Mouse (Mus musculus) heart, adult 11 months (tissue): ENCODE measurements at regions not wholly inside any gene's neighbourhood (a gene's known extent, or its start where the extent isn't known, plus 50 kb on each side); places are given as distances from the start of the nearest gene placed in this dataset.

ENCODE experiments used
- DNase-seq: peaks from one replicate; pipeline ENCODE4 v3.0.0; 2022

DNA sequence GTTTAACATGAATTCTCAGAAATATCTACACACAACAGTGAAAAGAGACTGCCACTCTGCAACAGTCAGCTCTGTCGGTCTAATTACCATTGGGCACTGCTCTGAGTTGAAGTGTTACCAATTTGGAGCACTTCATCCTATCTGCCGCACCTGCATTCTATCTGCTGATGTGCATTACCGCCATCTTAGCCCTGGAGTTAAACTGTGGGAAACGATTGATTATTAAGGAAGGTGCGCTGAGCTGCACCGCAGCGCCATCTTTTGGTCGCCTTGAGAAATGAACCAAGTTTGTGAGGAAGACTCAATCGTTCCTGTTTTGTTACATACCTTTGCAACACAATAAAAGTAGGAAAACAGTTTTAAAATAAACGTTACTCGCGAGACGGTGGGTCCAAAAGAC lies 110.5 kb downstream of the Rergl start:
- no peak for DNase-seq

DNA sequence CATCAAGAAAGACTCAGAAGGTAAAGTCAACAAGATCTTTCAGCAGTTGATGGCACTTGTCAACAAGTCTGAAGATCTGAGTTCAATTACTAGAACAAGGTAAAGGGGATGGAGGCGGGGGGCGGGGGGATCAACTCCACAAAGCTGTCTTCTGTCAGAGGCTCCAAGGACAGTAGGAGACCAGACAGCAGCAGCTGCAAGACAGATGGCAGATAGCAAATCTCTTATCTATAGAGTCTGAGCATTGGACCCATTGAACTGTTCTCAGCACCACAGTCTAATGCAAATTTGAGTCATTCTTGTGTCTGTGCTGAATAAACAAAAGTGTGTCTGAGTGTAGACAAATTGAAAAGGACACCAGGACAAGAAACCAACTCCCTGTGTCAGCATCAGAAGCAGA lies 150.8 kb downstream of the Rergl start:
- DNase-seq = peak; percentile 18

DNA sequence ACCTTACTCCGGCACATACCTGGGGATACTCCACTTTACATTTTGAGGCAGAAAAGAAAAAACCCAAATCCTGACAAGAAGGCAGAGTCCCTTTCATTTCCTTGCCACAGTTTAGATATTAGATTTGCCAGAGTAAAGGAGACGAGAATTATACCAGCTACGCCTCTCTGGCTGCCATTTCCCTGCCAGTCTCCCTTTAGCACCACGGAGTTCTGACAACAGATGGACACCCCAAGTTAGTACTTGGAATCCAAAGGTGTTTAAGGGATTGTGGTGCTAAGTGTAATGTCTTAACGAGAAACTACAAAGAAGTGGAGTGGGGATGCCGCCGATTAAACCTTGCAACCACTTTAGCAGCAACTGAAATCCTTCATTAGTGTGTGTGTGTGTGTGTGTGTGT lies 176.6 kb downstream of the Rergl start:
- no peak for DNase-seq

DNA sequence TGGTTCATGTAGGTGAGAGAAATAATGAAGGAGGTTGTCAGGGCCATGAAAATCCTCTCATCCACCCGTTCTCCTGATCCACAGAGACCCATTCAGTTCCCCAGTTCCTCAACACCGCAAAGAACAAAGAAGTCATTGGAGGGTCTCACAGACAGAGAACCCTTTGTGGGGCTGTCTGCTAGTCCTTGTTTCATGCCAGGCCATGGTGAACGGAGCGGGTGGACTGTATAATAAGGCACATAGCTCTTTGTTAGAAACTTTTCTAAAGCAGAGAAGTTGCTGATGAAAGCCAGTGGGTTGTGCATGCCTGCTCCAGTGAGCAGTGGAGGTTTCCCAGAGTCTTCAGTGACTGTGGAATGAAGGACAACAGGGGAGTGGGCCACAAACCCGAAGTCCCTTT lies 194.1 kb downstream of the Rergl start:
- DNase-seq = no peak

DNA sequence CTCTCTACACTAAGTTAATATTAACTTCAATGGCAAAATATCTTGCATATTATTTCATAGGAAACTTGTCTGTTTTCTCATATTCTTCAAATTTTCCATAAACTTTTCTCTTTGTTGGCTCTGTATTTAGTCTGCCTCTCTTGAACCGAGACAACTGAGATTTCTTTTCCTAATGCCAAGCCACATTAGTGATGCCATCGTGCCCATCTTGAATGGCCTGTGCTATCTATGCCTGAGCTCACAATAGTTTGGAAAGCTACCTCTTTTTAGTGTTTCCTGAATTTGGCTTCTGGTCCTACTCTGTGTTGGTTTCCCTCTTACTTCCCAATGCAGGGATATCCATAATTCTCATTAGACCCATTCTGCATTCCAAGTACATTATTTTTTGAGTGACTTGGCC lies 197.5 kb downstream of the Rergl start:
- no peak for DNase-seq

DNA sequence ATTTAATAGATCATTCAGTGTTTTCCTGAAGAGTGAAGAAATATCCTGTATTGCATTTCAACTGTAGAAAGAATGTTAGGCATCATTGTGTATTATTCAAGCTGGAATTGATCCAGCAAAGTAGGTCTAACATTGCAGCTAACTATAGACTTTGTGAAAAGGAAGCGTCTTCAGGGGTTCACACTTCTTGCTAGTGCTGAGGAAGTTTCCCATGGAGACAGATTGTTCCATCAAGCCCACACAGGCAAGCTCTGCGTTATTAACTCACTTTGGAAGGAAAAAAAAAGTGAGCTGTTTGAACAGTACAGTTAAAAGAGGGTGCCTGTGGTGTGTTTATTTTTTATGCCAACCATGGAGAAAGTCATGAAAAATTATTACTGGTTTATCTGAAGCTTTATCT lies 206.1 kb downstream of the Rergl start:
- DNase-seq = no peak

DNA sequence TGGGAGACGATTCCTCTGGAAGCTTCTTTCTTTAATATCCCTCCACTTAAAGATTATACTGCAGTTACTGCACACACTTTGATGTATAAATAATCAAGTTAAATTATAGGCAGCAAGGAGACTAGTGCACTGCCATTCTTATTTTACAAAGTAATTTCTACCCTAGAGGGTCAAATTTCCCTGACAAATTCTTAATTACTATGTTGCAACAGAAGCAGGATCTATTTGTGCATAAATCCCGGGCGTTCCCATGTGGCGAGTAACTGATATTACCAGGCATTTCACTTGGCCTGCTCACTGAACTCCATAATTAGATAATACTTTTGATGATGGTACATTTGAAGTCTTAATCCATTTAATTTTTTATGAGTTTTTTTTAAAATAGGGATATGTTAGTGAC lies 222.7 kb downstream of the Rergl start:
- DNase-seq = no peak

DNA sequence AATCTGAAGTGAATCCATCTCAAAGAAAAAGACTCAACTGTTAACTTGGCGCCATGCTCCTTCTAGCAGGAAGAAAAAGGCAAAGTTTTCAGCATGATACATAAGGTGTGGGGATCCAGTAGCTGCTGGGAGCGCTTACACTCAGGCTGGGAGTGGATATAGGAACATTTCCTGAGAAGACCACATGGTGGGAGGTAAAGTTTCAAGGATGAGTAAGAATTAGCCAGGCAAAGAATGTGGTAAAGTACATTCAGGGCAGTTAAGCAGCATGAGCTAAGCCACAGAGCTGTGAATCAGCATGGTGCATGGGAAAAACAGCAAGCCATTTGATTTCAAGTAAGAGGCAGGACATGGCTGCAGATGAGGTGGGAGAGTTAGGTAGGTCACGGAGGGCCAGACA lies 226.3 kb downstream of the Rergl start:
- DNase-seq = no peak

DNA sequence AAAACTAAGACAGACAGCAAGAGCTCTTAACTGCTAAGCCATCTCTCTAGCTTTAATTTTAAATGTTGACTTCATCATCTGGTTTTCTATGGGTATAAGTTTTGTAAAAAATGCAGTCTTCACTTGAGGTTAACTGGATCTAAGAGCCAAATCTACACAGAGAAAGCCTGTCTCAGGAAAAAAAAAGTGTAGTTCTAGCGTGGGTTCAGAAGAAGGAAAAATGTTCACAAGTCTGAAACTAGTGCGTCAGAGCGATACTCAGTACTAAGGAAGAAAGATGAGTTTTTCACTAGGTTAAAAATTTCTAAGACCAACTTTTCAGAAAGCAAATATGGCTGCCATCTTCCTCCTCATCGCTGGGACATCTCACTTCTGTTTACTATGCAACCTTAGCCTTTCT lies 248.1 kb downstream of the Rergl start:
- no peak for DNase-seq

DNA sequence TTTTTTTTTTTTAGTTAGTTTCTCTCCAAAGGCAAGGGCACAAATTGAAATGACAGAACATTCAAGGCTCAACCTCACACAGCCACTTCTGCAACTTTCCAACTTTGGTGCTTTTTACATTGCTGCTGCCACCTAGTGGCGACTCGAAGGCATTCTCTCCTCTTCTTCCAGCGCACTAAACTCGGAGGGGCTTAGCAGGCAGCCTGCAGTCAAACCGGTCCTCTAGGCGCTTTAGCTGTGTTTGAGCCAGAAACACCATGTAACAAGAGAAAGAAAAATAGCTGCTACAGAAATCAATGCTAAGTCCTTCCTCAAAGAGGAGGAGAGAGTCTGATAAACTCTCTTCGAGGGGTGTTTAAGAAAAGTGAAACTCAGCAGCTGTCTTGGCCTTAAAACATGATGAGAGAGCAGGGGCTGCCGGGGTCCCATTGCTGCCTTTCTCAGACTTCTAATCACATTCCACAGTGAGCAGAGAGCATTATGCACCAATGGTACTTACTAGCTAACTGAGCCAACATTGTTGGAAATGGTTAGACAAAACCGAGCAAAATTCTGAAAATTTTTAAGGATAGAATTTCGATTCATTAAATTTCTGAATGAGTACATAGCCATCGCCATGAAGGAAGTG lies 252.7 kb downstream of the Rergl start:
- no peak for DNase-seq

DNA sequence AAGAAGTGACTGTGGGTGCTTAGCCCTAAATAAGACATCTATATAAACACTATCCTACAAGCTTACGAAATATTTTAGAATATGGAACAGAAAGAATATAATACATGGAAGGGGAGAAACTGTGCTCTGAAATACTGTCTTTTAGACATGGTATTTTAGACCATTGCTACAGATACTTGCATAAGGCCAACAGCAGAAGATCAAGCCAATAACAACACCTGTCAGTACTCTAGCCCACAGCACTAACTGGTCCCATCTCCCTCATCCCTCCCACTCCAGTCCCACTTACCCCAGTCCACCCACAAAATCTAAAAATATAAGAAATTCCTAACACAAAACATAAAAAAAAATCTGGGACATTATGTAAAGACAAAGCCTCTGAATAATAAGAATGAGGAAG lies 275.6 kb downstream of the Rergl start:
- no peak for DNase-seq

DNA sequence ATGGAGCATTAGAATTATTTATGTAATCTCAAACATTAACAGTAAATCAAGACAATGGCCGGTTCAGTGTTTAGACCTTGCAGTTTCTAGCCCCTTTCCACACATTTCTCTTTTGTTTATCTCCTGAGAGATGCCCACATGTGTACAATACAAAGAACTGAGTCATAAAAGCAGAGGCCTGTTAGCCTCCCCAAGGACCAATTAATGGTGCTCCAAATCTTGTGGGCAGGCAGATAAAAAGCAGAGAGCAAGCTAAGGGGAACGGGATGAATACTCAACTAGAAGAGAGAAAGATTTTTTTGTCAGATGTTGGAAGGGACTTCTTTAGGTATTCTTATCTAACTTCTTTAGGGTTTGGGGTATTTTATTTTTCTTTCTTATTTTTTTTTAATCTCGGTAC lies 287.3 kb downstream of the Rergl start:
- no peak for DNase-seq

DNA sequence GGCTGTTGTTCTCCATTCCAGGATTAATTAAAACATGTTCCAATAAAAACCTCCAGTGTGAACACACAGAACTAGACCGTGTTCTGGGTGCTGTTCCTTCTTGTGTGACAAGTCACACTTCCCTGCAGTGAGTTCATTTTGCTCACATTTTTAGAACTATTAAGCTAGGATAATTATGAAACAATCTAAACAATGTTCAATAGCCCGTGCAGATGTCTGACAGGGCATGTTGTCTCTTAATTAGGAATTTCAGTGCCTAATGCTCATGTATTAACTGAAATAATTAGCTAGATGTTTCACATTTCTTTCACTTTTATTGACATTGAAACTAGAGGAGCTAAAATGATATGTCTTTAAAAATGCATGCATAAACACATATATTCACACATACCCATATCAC lies 291.5 kb downstream of the Rergl start:
- DNase-seq = no peak

DNA sequence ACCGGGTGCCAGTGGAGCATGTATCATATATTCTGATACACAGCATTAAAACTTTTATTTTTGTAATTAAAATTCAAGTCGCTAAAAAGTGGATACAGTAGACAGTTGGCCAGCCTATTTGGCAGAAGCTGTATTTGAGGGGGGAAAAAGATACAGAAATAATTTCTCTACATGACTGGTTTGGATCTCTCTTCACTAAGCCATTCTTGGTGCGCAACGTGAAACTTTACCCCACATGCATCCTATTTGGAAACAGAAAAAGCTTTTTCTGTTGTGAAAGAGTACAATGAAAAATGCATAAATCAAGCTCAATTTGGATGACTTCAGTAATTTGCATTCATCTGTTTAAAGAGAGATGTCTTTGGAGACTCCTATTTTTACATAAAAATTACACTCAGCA lies 303.2 kb downstream of the Rergl start:
- DNase-seq = no peak

DNA sequence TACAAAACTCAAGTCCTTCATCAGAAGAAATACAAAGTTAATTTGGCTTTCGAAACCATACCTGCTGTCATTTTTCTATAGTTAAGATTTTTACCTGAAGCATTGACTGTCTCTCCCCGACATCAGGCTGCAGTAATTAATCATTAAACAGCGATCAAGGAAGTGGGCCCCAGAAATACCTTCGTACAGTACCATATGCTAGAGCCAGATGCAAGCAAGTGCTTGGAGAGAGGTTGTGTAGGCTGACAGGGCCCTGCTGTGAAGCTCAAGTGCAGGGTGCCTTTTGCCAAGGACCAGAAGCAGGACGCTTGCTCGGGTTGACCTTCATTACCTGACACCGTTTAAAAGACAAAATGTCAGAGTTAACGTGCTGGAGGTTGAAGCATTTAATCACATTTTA lies 315.3 kb downstream of the Rergl start:
- no peak for DNase-seq

DNA sequence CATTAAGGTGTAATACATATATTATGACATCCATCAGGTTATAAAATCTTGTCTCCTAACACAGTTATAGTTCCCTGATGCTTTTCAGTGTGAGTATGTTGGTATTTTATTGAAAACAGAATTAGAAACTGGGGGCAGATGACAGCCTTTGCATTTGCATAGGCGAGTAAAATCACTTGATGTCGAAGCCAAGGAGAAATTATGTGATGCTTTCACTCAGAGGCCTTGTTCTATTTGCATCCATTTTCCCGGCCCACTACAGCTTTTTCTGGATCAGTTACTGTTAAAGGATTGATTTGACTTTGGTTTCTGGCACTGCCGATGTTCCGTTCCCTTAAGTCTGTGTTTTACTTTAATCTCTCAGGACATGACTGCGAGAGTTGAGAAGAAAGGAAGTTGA lies 341.4 kb downstream of the Rergl start:
- no peak for DNase-seq

DNA sequence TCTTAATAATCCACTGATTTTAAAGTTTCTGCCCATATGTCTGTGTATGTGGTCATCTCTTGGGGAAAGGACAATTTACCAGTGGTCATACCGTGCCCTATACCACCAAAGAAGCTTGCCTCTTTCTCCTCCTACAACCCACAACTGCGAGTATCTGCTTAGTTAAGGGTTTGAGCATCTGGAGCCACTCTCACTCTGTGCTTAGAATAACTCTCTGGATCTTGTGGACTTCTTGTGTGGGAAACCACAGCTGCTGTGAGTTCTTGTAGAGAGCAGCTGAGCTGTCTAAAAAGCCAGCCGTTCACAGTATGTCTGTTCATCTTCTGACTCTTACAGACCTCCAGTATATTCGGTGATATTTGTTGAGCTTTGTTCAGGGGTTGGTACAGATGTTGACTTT lies 342.0 kb downstream of the Rergl start:
- DNase-seq = no peak

DNA sequence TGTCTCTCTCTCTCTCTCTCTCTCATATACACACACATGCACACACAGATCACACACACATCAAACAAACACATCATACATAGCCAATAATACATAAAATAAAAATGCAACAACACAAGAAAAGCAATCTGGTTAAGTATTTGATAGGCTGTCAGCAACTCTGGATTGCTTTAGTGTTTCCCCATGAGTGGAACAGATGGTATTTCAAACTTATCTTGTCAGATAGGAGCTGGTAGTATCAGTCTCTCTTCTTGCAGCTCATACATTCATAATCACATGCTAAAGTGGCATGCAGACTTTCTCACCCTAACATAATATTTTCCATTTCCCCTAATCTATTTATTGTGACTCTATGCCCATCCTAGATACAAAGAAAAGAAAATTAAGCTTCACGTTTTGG lies 347.0 kb downstream of the Rergl start:
- DNase-seq = no peak

DNA sequence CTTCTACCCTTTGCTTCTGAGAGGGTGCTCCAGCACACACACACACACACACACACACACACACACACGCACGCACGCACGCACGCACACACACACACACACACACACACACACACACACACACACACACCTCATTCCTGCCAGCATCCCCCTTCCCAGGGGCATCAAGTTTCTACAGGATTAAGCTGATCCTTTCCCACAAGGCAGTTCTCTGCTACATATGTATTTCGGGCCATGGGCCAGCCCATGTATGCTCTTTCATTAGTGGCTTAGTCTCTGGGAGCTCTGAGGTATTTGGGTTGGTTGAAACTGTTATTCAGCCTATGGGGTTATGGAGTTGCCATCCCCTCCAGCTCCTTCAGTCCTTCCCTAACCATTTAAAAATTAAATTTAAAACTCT lies 366.1 kb downstream of the Rergl start:
- DNase-seq = no peak

DNA sequence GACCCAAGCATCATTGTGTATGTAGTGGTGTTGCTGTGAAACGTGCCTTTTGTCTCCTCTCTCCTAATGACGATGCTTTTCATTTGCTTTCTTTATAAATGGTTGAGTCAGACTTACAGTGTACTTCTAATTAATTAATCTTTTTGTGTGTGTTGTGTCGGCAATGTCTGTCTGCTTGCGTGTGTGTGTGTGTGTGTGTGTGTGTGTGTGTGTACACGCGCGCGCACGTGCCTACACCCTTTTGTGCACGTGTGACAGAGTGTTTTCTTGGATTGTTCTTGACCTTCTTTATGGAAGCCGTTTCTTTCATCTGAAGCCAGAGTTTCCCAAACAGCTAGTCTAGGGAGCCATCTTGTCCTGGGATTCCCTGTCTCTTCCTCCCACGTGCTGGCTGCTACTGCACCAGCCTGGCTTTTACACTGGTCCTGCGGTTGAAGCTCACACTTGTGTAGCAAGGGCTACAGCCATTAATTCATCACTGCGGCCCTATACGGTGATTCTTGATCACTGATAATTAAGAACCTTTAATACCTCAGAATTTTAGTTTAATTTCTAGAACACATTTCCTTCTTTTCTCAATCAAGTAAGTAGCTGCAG lies 369.6 kb downstream of the Rergl start:
- no peak for DNase-seq

DNA sequence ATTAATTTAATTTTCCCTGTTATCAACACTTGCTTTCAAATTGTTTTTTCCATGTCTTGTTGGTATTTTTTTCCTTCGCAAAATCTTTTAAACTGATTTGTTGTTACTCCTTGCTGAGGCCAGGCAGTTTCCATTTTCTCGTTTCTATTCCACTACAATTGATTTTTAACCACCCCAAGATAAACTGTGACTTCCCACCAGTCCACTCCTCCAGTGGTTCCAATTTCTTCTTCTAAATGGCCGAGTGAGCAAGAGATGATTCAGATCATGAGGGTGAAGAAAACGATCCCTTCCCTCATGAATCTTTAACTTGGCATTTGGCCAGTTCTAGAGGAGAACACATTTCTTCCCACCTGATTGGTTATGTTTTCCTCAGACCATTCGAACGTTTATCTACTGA lies 393.5 kb downstream of the Rergl start:
- DNase-seq = no peak

DNA sequence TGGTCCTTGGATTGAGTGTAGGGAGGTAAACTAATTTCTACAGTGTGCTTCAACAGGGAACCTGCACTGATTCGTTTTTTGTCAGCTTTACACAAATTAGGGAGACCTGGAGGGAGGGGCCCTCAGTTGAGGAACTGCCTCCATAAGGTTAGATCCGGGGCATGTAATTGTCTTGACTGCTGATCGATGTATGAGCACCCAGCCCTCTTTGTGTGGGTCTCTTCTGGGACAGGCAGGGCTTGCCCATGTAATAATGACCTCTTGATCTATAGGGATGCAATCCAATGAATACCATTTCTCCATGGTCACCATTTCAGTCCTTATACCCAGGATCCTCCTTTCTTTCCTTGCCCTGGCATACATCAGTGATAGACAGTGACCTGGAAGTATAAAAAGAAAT lies 398.4 kb downstream of the Rergl start:
- DNase-seq = no peak

DNA sequence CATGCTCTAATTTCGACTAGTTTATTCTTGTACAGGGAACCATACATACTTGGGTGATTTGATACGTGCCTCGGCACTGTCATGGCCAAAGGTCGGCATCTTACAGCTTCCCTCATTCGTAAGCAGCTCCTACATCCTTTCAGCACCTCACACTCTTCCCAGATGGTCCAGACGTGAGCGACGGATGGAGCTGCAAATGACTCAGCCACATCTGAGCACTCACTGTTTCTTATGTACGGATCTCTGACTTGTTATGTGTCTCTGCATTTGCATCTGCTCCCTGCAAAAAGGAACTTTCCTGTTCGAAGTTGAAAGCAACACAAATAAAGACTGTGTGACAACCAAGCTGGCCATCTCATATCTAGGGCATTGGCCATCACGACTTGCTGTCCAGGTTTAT lies 402.5 kb downstream of the Rergl start:
- no peak for DNase-seq

DNA sequence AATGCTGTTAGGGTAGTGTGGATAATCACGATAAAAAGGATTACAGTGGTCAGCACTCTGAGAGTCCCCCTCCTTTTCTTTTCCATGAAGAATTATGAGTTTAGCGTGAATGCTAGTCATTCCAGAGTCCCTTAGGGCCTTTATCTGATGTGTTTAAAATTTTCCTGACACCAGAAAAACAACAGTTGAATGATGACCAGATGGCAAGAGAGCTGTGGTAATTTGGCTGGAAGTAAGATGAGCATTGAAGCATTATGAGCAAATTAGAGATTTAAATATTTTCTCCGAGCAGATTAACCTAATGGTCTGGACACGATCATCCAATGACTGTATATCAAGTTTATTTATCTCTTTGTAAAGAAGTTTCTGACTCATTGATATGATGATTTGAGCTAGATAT lies 417.1 kb upstream of the Igbp1b start:
- DNase-seq = no peak

DNA sequence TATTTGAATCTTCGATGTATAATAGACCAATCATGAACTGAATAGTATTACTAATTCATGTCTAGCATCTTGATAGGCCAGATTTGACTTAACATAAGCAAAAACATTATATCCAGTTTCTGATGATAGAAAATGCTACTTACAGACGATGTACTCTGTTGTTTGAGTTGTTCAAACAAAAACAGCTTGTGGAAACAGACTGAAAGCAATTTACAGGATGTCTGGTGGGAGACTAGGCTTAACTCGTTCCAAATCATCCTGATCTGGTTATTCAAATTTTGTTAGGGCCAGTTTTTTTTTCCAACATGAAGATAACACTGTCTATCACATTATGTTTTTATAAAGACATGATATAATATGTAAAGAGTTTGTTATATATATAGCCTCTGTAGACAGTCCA lies 369.4 kb upstream of the Igbp1b start:
- no peak for DNase-seq

DNA sequence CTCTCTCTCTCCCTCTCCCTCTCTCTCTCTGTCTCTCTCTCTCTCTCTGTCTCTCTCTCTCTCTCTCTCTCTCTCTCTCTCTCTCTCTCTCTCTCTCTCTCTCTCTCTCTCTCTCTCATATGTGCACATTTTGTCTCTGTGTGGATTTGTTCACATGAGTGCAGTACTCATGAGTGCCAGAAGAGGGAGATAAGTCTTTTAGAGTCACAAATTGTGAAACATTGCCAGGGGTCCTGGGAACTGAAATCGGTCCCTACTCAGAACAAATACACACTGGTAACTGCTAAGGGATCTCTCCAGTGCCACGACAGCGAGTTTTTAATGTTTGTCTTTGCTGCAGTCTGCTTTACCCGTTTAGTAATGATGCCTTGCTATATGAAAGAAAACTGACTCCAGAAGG lies 356.2 kb upstream of the Igbp1b start:
- DNase-seq = no peak
